Mouse (Mus musculus) retina, postnatal 1 day (tissue): ENCODE measurements at regions not wholly inside any gene's neighbourhood (a gene's known extent, or its start where the extent isn't known, plus 50 kb on each side); places are given as distances from the start of the nearest gene placed in this dataset.
A peak's percentile ranks its signal among the peaks of the same experiment; 100 is the strongest.

Experiments used
- DNase-seq: peaks from one replicate; pipeline ENCODE4 v3.0.0-alpha.2; 2012

DNA sequence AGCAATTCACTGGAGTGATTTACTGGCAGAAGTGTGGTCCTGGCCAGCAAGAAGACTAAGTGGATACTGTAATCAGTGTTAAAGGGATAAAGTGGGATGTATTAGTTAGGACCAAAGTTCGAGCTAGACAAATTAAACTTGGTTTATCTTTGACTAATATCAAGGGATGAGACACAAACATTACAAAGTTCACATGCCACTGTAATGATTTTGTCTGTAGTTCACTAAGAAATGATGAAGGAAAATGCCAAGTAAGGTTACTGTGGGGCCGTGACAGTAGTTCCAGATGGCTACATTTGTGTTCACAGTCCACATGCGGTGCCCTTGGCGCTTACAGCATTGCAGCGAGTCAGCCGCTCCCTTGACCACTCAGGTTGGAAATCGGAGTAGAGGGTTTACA lies 458.2 kb upstream of the Pkn2 start:
- no peak for DNase-seq

DNA sequence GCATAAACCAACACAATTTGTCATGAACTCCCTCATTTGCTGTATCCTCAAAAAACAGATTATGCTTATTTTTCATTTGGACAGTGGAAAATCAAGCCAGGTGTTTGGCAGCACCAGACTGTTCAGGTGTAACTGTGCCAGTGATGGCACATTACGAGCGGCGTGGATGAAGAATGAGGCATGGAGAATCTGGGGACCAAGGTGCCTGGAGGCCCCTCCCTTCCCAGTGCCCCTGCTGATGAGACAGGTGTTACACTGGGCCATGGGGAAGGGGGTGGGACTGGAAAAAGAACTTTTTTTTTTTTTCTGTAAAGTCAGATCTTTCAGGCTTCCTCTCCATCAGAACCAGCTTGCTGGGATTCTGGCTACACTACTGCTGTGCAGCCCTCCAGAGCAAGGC lies 451.5 kb upstream of the Pkn2 start:
- DNase-seq: no peak

- DNase-seq: no peak
Measured at GRCm38 (mm10) chr3:143328521-143328920, 446.7 kb upstream of the Pkn2 start.

DNA sequence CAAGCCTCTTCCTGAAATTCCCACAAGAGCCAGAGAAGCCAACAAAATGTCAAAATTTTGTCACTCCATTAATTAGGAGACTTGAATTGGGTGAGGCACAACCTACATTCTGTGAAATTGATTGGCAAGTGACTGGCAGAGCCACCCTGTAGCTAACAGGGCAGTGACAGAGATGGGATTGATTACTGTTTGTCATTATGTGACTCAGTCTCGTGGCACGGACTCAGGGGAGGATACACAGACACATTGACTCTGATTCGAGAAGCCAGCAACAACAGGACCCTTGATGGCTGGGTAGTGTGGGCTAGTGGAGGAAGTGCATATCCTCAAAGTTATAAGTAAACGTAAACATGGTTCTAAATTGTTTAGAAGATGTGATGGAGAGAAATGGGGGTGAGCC lies 445.8 kb upstream of the Pkn2 start:
- no peak for DNase-seq

DNA sequence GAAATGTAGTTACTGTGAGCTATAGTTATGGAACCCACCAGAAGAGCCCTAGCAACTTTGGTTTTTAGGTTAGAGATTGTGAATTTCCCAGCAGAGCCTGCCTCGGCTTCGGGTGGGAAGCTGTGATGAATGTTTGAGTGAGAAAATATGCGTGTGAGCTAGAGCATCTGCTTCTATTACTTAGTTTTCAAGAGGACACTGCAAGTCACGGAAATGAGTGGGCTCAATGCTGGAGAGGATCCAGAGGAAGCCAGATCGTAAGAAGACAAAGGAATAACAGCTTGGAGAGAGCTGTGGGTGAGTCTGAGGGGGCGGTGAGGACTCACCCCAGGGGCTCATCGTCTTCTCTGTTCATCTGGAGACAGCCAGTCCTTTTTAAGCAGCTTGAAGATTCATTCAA lies 434.7 kb upstream of the Pkn2 start:
- no peak for DNase-seq

DNA sequence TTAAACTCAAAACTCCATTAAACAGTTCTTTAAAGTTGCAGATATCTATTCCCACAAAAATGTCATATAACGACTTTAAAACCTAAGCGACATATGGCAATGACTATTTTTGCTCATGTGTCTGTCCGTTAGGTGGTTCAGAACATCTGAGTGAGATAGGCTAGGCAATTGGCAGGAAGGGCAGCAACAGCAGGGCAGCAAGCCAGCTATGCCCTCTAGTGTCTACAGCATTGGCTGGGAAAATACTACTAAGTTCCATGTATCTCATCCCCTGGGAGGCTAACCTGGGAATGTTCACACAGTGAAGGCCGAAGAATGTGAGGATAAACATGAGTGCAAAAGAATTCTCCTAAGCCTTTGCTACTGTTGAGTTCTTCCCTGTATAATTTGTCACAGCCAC lies 410.0 kb upstream of the Pkn2 start:
- no peak for DNase-seq

- no peak for DNase-seq
Measured at GRCm38 (mm10) chr3:143264132-143264531, 382.3 kb upstream of the Pkn2 start.

- no peak for DNase-seq
Measured at GRCm38 (mm10) chr3:143252643-143253042, 370.8 kb upstream of the Pkn2 start.

- DNase-seq: no peak
Measured at GRCm38 (mm10) chr3:143252008-143252407, 370.2 kb upstream of the Pkn2 start.

GRCm38 (mm10) chr3:143242691-143243090 lies 360.9 kb upstream of the Pkn2 start:
- no peak for DNase-seq

GRCm38 (mm10) chr3:143240545-143241383 lies 359.0 kb upstream of the Pkn2 start:
- DNase-seq: peak; percentile 34

DNA sequence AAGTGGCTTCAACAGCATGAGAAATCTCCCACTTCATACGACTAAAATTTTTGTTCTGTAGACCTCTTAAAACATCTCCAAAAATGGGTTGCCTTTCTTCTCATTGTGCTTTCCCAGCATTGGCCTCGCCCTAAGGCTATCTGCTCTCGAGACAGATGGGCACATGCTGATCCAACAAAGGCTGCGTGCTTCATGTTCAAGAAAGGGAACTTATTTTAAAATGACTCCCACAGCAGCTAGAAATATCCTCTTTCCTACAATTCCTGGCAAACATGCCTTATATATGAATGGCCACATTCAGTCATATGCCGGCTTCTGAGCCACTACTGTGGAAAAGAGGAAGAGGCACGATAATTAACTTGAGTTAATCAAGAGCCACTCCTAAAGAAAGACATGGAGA lies 356.7 kb upstream of the Pkn2 start:
- DNase-seq: no peak

DNA sequence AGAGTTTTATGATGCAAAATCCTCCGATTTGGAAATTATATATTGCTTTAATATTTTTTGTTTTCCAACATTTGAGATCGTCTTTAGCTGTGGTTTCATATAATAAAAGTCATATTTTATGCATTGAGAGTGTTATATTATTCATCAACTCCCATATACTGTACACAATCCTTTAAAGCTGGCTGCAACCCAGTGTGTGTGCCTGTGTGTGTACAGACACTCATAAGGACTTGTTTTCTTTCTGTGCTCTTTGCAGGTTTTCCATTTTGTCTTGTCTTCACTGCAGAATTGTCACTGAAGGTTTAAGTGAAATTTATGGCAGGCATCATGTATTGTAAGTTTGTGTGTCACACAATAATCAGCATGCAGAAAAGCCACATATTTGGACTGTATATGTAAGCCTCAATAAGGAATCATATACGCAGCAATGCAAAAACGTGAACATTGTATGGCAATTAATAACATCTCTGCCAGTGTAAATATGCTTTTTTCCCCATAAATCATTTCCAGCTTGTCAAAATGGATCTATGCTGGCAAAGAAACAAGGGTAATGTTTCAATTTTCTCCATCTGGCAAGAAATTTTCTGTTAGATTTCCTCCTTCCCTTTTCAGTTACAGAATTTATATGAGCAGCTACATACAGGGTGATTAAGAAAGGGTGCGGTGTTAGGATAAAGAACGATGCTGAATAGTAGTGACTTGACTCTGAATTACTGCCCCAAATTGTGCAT lies 342.4 kb upstream of the Pkn2 start:
- DNase-seq: no peak

DNA sequence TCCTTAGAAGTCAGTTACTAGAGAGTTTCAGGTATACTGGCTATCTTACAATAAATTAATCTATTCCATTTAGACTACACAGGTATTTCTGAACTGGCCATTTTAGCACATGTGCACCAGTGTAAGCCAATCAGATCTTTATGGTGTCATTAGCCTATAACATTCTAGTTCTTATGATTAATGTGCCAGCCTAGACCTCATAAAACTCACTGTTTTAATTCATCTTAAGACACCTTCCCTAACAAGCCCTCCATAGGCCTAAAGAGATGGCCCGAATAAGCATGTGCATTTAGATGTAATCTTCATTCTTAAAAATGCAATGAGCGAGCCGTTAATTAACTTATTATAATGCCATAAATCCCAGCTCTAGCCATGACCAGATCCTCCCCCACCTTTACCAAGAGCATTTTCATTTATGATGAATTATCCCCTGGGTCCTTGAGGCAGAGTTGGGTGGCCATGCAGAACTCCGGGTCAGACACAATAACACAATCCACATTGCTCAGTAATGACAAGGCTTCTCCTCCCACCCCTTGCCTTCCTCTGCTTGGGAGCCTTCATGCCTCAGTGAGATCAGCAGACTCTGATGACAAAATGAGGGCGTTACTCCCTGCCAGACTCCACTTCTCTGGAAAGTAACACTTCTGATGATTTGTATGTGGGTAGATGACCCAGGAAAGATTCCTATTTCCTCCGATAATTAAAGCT lies 311.6 kb upstream of the Pkn2 start:
- no peak for DNase-seq

GRCm38 (mm10) chr3:143188931-143189330 lies 307.1 kb upstream of the Pkn2 start:
- peak; percentile 4 for DNase-seq

DNA sequence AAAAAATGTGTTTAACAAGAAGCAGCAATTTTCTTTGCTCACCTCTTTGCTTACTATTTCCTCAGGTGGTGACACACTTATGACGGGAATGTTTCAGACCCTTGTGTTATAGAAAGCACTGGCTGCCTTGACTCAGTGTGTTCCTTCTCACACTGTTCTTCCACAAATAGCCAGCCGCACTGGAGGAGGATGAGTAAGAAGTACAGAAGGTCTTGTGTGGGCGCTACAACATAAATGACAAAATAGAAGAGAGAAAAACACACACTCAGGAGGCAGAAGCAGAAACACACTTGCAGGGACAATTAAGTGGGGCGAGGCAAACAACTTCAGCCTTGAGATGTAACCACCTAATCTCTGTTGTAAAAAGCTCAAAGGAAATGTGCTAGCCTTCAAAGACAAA lies 292.2 kb upstream of the Pkn2 start:
- no peak for DNase-seq

DNA sequence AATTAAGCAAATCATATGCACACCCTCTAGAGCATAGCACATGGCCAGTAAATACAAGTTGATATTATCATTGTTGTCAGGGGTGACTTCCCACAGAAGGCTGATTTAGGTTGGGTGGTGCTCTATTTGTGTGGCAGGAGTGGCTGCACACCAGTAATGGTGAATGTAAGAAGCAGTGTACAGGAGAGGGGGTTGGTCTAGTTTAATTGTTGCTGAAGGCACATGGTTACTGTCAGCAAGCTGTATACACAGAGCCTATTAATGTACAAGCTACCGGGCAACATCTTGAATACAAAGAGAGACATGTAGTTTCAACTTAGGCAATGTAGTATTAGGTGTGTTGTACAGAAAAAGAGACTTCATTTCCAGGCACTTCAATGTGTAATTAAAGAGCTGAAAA lies 280.6 kb upstream of the Pkn2 start:
- DNase-seq: no peak

DNA sequence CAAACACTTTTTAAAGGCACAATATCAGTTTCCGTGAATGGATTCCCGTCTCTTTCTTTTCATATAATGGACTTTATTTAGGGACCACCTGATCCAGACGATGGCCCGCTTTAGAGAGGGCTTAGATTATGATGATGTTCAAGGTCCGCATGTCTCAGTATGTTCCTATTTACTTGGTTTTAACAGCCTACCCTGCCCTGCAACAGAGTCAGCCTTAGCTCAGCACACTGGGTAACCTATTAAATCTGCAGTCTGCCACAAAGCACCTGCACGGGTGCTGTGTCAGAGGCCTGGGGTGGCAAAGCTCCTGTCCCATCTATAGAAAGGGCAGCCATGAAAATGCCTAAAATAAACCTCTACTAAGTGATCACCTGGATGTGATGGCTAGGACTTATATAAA lies 280.2 kb upstream of the Pkn2 start:
- DNase-seq: no peak

DNA sequence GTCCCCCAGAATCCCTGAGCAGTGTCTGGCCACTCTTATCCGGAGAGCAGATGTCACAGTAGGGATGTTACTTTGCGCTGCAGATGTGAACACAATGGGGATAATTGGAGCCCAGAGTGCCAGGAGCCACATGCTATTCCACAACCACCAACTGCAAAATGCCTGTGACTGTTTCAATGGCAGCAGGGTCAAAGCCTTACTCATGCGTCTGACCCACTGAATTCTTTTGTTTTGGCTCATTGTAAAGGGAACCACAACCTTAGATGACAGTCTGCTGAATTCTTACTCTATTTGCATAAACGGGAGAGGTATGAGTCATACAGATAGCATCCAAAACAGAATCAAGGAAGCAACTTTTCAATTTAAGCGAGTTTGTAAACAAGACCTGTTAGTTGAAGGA lies 276.8 kb upstream of the Pkn2 start:
- peak; percentile 36 for DNase-seq

DNA sequence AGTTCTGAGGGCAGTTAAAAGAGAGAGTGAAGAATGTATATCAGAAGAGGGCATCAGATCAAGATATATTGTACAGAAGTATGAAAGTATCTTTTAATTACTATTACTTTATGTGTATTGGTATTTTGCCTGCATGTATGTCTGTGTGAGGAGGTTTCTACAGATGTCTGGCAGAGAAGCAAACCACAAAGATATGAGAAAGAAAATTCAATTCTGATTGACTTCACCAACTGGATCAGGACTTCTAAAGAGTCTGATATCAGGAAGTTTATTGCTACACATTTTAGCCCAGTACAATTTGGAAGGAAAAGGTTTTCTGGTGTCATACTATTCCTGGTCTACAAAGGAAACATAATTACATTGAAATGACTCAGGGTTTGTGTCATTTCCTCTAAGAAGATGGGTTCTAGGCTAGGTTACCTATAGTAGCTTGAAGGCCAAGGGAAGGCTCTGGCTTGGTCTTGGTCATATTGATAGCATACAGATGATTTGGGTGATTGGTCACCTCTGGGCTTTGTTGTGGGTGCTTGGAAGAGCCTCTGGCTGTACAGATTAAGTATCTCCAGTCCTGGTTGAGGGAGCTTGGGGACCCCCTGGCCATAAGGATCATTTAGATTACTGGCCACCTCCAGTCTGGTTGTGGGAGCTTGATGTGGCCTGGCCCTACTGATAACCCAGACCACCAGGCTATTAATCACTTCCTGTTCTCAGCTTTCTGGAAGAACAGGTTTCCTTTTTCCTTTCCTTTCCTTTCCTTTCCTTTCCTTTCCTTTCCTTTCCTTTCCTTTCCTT lies 275.1 kb upstream of the Pkn2 start:
- DNase-seq: no peak

- no peak for DNase-seq
Measured at GRCm38 (mm10) chr3:143156174-143156573, 274.4 kb upstream of the Pkn2 start.

- no peak for DNase-seq
Measured at GRCm38 (mm10) chr3:143155556-143155955, 273.8 kb upstream of the Pkn2 start.

DNA sequence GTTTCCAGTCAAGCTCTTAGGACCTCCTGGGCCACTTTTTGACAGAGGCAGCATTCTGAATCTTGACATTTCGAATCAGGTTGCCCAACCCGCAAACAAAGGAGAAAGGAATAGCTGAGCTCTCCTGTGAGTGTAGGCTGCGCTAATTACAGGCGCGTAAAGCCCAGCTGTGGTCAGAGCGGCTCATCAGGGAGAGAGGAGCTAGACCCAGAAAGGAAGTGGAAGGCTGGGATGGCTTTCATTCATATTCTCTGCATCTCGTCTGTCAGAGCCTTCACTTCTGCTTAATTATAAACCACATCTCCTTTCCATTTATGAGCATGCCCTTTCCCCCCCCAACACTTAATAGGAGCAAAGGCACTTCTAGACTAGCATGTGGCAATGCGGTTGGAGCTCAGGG lies 265.7 kb upstream of the Pkn2 start:
- DNase-seq: peak; percentile 39
